Mouse (Mus musculus) midbrain, embryonic 12.5 days (tissue): ENCODE measurements at regions not wholly inside any gene's neighbourhood (a gene's known extent, or its start where the extent isn't known, plus 50 kb on each side); places are given as distances from the start of the nearest gene placed in this dataset.

Experiments used
- ATAC-seq: fragments of 200-750 bp; cut with Nextera tagmentation; 2 replicates; pipeline ENCODE4 v1.8.0; 2017; ENCODE audit warnings: low read depth, moderate TSS enrichment, moderate library complexity; ENCODE audit not compliant: low FRiP score
- H3K27ac ChIP-seq: fragments of 300-500 bp; sonication (generic); replicated peaks from 2 replicates; pipeline ENCODE4 v1.5.1; 2016; ENCODE audit warnings: mild to moderate bottlenecking
- H3K27me3 ChIP-seq: fragments of 300-500 bp; sonication (generic); 2 replicates; pipeline ENCODE4 v1.6.1; 2016; ENCODE audit warnings: mild to moderate bottlenecking
- H3K36me3 ChIP-seq: fragments of 300-500 bp; sonication (generic); 2 replicates; pipeline ENCODE4 v1.6.1; 2016
- H3K4me1 ChIP-seq: fragments of 300-500 bp; sonication (generic); 2 replicates; pipeline ENCODE4 v1.6.1; 2016
- H3K4me2 ChIP-seq: fragments of 300-500 bp; sonication (generic); replicated peaks from 2 replicates; pipeline ENCODE4 v1.6.1; 2016; ENCODE audit warnings: mild to moderate bottlenecking, moderate library complexity
- H3K4me3 ChIP-seq: fragments of 300-500 bp; sonication (generic); 2 replicates; pipeline ENCODE4 v1.5.1; 2016; ENCODE audit warnings: mild to moderate bottlenecking
- H3K9ac ChIP-seq: fragments of 300-500 bp; sonication (generic); replicated peaks from 2 replicates; pipeline ENCODE4 v1.6.1; 2016; ENCODE audit warnings: mild to moderate bottlenecking, moderate library complexity
- H3K9me3 ChIP-seq: fragments of 300-500 bp; sonication (generic); 2 replicates; pipeline ENCODE4 v1.6.1; 2016; ENCODE audit warnings: mild to moderate bottlenecking
- WGBS: fragments of 180-500 bp; shearing (Covaris S2); methylation state at CpG from one replicate; pipeline ENCODE4 v1.1.7; 2016; 5-methylcytosine and 5-hydroxymethylcytosine counted together

- Histone ChIP-seq H3K27ac (no peak overlapping the region; the same call in 1 of the 2 replicates), H3K9me3 (no peaks in the 10 kb centered on the region), H3K4me2 (no peak overlapping the region), H3K4me3 (no peak overlapping the region), H3K27me3 (no peaks in the 10 kb centered on the region), H3K9ac (no peak overlapping the region), H3K4me1 (0 out of 2 replicates have a peak, but pooled peaks cover 3% of the 10 kb centered on the region), H3K36me3 (no peaks in the 10 kb centered on the region)
- ATAC-seq, result peak; percentile 70; the same call in 1 of the 2 replicates
- 17% methylated on average over 9 of the region's 9 CpGs for WGBS
Measured at GRCm38 (mm10) chr5:25609911-25610310, 94.0 kb downstream of the Cct8l1 start.

DNA sequence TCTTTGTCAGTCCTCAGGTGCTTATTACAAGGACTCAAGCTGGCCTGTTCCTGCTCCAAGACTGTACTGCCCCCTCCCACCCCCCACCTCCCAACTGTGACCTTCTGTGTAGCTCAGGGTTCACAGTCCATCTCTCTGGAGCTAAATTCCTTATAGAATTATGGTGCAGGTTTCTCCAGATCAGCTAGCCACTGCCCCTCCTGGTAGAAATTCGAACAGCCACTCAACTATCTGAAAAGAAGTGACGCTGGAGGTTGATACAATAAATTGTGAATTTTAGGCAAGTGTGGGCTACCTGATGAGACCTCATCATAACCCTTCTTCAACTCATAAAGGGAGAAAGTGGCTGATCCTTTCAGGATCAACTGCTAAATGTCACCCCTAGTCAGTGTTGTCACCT lies 86.3 kb downstream of the Cct8l1 start:
- no peak overlapping the region for H3K4me2 ChIP-seq
- H3K9me3 ChIP-seq, result no peaks in the 10 kb centered on the region
- no peak overlapping the region for H3K4me3 ChIP-seq
- H3K36me3 ChIP-seq, result no peaks in the 10 kb centered on the region
- ATAC-seq, result no peak
- no peak overlapping the region for H3K9ac ChIP-seq
- H3K27ac ChIP-seq, result no peak overlapping the region
- WGBS, result 62% methylated on average over 2 of the region's 2 CpGs
- H3K4me1 ChIP-seq, result no peaks in the 10 kb centered on the region
- no peaks in the 10 kb centered on the region for H3K27me3 ChIP-seq

DNA sequence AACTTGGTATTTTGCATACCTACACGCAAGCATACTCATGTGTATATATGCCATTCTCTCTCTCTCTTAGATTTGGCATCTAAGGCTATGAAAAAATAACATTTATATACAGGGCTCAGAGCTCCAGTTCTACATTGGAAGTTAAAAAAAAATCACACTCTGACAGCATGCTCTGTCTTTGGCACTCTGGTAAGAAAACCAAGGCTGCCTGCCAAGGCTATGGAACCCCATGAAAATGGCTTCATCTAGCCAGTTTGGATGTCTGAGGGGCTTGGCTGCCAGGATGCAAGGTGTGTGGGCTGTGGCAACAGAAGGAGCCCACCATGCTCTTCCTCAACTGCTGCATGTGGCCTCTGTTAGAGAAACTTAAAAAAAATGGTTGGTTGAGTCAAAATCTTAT lies 83.5 kb downstream of the Cct8l1 start:
- no peak overlapping the region for H3K4me2 ChIP-seq
- H3K9me3 ChIP-seq, result no peaks in the 10 kb centered on the region
- no peaks in the 10 kb centered on the region for H3K36me3 ChIP-seq
- H3K27me3 ChIP-seq, result no peaks in the 10 kb centered on the region
- no peak overlapping the region for H3K9ac ChIP-seq
- no peaks in the 10 kb centered on the region for H3K4me1 ChIP-seq
- no peak overlapping the region for H3K4me3 ChIP-seq
- WGBS, result 93% methylated on average over 1 of the region's 1 CpGs
- no peak overlapping the region for H3K27ac ChIP-seq
- ATAC-seq, result no peak

DNA sequence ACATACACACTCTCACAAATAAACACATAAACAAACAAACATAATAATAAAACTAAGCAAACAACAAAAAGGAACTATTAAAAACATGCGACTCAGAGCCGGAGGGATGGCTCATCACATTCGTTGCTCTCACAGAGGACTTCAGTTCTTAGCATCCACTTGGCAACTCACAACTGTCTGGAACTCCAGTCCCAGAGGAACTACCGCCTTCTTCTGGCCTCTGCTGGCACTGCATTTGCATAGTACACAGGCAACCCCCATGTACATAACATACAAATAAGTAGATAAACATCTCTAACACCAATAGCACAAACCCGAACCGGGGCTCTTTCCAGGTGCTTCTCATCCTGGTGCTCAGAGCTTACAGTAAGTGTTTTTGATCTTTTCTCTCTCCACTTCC lies 81.9 kb downstream of the Cct8l1 start:
- Histone ChIP-seq H3K4me2 (no peak overlapping the region), H3K27ac (no peak overlapping the region), H3K36me3 (no peaks in the 10 kb centered on the region), H3K9me3 (no peaks in the 10 kb centered on the region), H3K4me1 (no peaks in the 10 kb centered on the region), H3K9ac (no peak overlapping the region), H3K4me3 (no peak overlapping the region), H3K27me3 (no peaks in the 10 kb centered on the region)
- ATAC-seq, result no peak
- 90% methylated on average over 6 of the region's 6 CpGs for WGBS

DNA sequence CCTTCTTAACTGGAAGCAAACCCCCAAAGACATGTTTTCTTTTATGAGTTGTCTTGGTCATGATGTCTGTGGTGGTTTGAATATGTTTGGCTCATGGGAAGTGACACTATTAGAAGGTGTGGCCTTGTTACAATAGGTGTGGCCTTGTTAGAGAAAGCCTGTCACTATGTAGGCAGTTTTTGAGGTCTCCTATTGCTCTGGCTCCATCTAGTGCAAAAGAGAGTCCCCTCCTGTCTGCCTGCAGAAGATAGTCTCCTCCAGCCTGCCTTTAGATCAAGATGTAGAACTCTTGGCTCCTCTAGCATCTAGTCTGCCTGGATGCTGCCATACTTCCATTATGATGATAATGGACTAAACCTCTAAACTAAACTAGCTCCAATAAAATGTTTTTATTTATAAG lies 75.8 kb downstream of the Cct8l1 start:
- Histone ChIP-seq H3K4me2 (no peak overlapping the region), H3K4me1 (no peaks in the 10 kb centered on the region), H3K36me3 (no peaks in the 10 kb centered on the region), H3K27me3 (no peaks in the 10 kb centered on the region), H3K9ac (no peak overlapping the region), H3K27ac (no peak overlapping the region), H3K9me3 (no peaks in the 10 kb centered on the region), H3K4me3 (no peak overlapping the region)
- no peak for ATAC-seq
